Mouse (Mus musculus): ENCODE measurements at regions not wholly inside any gene's neighbourhood (a gene's known extent, or its start where the extent isn't known, plus 50 kb on each side); places are given as distances from the start of the nearest gene placed in this dataset.

GRCm38 (mm10) chr11:31777531-31777930 lies 94.5 kb upstream of the Cpeb4 start:
- TF ChIP-seq POLR2A (IDR thresholded peaks at IDR 0.05; ENCODE audit: borderline replicate concordance, extremely low read depth, low read depth, low read length), result no peak
- no peak for TF ChIP-seq CTCF (IDR thresholded peaks at IDR 0.05; ENCODE audit: insufficient read depth, low read length)
